Mouse (Mus musculus): ENCODE measurements around the gene Clasp1. TPM values are rescaled to one million over a fixed set of nuclear protein-coding genes. Genes with fewer than 3 reads are reported as not detected.
"Not testable (repeated sequence)": the region's sequence is repeated elsewhere in the genome, so short reads cannot be mapped to it uniquely, and the experiment has no call there.

Gene Clasp1
- polyA plus RNA-seq, 1 experiment, result 10.9 TPM

DNA sequence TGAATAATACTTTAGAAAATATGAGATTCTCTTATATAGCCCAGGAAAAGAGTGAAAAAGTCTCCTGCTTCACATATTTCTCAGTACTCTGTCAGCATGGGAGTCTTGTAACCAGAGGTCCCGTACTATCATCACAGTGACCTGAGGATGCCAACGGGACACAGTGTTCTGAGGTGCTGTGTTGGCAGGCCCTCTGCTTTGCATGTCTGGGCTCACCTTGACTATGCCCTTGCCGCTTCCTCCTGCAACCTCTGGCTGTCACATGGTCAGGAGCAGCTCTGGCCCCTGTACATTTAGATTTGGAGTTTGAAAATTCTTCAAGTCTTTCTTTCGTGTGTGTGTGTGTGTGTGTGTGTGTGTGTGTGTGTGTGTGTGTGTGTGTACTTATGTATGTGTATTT lies 204.1 kb downstream of the Clasp1 start:
- Histone ChIP-seq H3K36me3 (ENCODE audit: control insufficient read depth, insufficient read depth, low read length) (peaks cover 37% of the 10 kb centered on the region), H3K27ac (ENCODE audit: insufficient read depth, low read depth, low read length) (no peak overlapping the region), H3K27me3 (ENCODE audit: control insufficient read depth, insufficient read depth, low read length) (no peaks in the 10 kb centered on the region), H3K4me1 (ENCODE audit: control insufficient read depth, insufficient read depth, insufficient read length, low read length) (peaks cover 10% of the 10 kb centered on the region), H3K4me3 (ENCODE audit: low read depth, low read length) (no peak overlapping the region)
- TF ChIP-seq CTCF (IDR thresholded peaks at IDR 0.05; ENCODE audit: extremely low read depth, insufficient read length, insufficient replicate concordance, low read depth, low read length) (no peak), POLR2A (IDR thresholded peaks at IDR 0.05; ENCODE audit: low read depth, low read length) (no peak)
- 91% methylated on average over 4 of the region's 4 CpGs for WGBS

DNA sequence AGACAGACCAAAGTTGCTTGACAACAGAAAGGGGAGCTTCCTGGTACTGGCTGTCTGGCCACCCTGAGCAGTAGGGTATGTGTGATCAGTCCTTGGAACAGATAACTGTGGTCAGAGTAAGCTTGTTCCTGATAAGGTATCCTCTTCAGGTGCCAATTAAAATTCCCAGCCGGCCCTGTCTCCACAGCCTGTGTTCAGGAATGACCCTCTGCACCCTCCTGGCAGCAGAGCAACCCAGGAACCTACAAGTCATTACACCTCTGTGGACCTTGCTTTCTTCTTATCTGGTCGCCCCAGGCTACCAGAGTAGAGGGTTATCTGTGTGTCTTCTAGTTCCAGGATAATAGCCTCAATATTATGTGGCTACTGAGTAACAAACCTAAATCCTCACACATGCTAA lies 206.5 kb downstream of the Clasp1 start:
- Histone ChIP-seq H3K27ac (ENCODE audit: insufficient read depth, low read depth, low read length) (no peak overlapping the region), H3K4me1 (ENCODE audit: control insufficient read depth, insufficient read depth, insufficient read length, low read length) (peaks cover 10% of the 10 kb centered on the region), H3K36me3 (ENCODE audit: control insufficient read depth, insufficient read depth, low read length) (peaks cover 44% of the 10 kb centered on the region), H3K4me3 (ENCODE audit: low read depth, low read length) (no peak overlapping the region), H3K27me3 (ENCODE audit: control insufficient read depth, insufficient read depth, low read length) (no peaks in the 10 kb centered on the region)
- TF ChIP-seq CTCF (IDR thresholded peaks at IDR 0.05; ENCODE audit: extremely low read depth, insufficient read length, insufficient replicate concordance, low read depth, low read length), result no peak
- 31% methylated on average over 2 of the region's 2 CpGs for WGBS

DNA sequence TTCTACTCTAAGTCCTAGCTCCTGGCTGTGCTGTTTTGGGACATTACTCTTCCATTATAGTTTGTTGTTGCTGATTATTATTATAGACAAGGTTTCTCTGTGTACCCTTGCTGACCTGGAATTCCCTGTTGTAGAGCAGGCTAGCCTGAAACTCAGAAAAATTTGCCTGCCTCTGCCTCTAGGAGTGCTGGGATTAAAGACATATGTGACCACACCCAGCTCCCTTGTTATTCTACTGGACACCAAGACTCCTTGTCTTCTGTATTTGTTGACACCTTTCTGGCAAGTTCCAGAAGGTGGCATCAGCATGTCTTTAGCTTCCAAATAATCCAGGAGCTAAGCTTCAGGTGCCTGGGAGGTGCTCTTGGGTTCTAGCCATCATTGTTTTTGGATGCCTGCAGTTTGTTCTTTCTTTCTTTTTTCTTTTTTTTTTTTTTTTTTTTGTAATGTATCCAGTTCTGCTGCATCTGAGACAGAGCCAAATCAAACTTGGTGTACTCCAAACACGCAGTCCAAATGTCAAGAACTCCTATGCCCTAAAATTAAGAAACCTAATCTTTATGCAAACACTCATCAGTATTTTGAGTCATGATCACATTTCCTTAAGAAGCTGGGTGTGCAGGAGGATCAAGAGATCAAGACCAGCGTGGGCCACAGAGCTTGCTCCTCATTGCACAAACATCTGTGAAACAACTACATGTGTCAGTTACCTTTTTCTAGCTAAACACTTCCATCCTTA lies 208.8 kb downstream of the Clasp1 start:
- Histone ChIP-seq H3K4me1 (ENCODE audit: control insufficient read depth, insufficient read depth, insufficient read length, low read length) (peaks cover 10% of the 10 kb centered on the region), H3K36me3 (ENCODE audit: control insufficient read depth, insufficient read depth, low read length) (peaks cover 48% of the 10 kb centered on the region), H3K27ac (ENCODE audit: insufficient read depth, low read depth, low read length) (no peak overlapping the region), H3K27me3 (ENCODE audit: control insufficient read depth, insufficient read depth, low read length) (no peaks in the 10 kb centered on the region), H3K4me3 (ENCODE audit: low read depth, low read length) (no peak overlapping the region)
- TF ChIP-seq CTCF (IDR thresholded peaks at IDR 0.05; ENCODE audit: extremely low read depth, insufficient read length, insufficient replicate concordance, low read depth, low read length) (no peak), POLR2A (IDR thresholded peaks at IDR 0.05; ENCODE audit: low read depth, low read length) (no peak)
- 28% methylated on average over 2 of the region's 2 CpGs for WGBS

DNA sequence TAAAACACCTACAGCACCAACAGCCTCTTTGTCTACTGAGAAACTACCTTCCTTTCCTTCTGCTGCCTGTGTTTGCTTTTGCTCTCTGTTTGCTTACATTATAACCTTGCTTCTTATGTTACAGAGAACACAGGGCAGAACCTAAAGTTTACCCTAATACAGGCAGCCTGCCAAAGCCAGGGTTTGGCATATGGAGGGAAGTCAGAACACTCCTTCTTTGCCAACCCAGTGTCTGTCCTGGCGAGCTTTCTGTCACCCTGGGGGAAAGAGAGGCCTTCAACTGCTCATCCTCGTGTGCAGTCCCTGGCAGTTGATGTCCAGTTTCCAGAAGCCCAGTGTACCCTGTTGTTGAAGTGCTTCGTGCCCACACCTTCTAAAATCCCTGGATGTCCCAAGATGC lies 209.5 kb downstream of the Clasp1 start:
- H3K27me3 ChIP-seq (ENCODE audit: control insufficient read depth, insufficient read depth, low read length), result no peaks in the 10 kb centered on the region
- peak overlapping the region; percentile 3; the same call in 1 of the 2 replicates for H3K27ac ChIP-seq (ENCODE audit: insufficient read depth, low read depth, low read length)
- peaks cover 10% of the 10 kb centered on the region for H3K4me1 ChIP-seq (ENCODE audit: control insufficient read depth, insufficient read depth, insufficient read length, low read length)
- TF ChIP-seq CTCF (IDR thresholded peaks at IDR 0.05; ENCODE audit: extremely low read depth, insufficient read length, insufficient replicate concordance, low read depth, low read length) (no peak), POLR2A (IDR thresholded peaks at IDR 0.05; ENCODE audit: low read depth, low read length) (no peak)
- peaks cover 51% of the 10 kb centered on the region for H3K36me3 ChIP-seq (ENCODE audit: control insufficient read depth, insufficient read depth, low read length)
- H3K4me3 ChIP-seq (ENCODE audit: low read depth, low read length), result no peak overlapping the region
- WGBS, result 30% methylated on average over 3 of the region's 3 CpGs

DNA sequence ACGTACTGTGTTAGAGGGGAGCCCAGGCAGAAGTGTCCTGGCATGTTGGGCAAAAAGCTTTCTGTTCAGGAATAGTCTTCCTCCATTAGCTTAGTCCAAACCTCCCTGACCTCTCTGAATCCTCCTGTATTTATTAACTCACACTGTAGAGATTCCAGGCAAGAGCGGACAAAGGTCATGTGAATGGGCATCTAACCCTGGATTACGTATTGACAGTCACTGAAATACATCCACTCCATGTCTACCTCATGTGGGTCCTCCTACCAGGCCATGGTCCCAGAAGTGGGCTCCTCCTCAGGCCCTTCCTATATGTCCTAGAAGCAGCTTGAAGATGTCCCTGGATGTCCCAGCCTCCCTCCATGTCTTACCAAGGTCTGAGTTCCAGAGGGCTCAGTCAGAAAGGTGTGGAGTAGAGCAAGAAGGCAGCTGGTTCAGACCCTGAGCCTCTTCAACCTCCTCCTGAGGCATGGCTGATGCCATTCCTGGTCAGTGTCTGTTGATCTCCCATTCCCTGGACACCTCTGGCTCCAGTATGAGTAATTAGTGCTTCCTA lies 224.8 kb downstream of the Clasp1 start:
- 48% methylated on average over 3 of the region's 3 CpGs for WGBS
- no peak for TF ChIP-seq CTCF (IDR thresholded peaks at IDR 0.05; ENCODE audit: extremely low read depth, insufficient read length, insufficient replicate concordance, low read depth, low read length)
- no peak for TF ChIP-seq POLR2A (IDR thresholded peaks at IDR 0.05; ENCODE audit: low read depth, low read length)
- Histone ChIP-seq H3K4me3 (ENCODE audit: low read depth, low read length) (no peak overlapping the region), H3K27ac (ENCODE audit: insufficient read depth, low read depth, low read length) (no peak overlapping the region), H3K27me3 (ENCODE audit: control insufficient read depth, insufficient read depth, low read length) (no peaks in the 10 kb centered on the region), H3K36me3 (ENCODE audit: control insufficient read depth, insufficient read depth, low read length) (peaks cover 5% of the 10 kb centered on the region), H3K4me1 (ENCODE audit: control insufficient read depth, insufficient read depth, insufficient read length, low read length) (peaks cover 6% of the 10 kb centered on the region; the same call in 1 of the 2 replicates)

DNA sequence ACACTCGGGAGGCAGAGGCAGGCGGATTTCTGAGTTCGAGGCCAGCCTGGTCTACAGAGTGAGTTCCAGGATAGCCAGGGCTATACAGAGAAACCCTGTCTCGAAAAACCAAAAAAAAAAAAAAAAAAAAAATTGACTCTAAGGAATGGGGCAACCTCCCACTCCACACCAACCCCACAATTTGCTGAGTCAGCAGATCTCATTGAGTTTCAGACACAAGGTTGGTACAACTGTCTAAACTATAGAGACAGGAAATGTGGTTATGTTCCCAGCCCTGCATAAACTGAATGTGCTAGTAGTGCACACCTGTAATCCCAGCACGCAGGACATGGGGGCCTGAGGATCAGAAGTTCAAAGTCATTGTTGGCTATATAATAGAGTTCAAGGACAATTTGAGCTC lies 232.2 kb downstream of the Clasp1 start:
- H3K4me1 ChIP-seq (ENCODE audit: control insufficient read depth, insufficient read depth, insufficient read length, low read length); H3K4me3 ChIP-seq (ENCODE audit: low read depth, low read length); H3K27ac ChIP-seq (ENCODE audit: insufficient read depth, low read depth, low read length); H3K27me3 ChIP-seq (ENCODE audit: control insufficient read depth, insufficient read depth, low read length); H3K36me3 ChIP-seq (ENCODE audit: control insufficient read depth, insufficient read depth, low read length): not testable (repeated sequence)
- WGBS, result 87% methylated on average over 5 of the region's 5 CpGs

DNA sequence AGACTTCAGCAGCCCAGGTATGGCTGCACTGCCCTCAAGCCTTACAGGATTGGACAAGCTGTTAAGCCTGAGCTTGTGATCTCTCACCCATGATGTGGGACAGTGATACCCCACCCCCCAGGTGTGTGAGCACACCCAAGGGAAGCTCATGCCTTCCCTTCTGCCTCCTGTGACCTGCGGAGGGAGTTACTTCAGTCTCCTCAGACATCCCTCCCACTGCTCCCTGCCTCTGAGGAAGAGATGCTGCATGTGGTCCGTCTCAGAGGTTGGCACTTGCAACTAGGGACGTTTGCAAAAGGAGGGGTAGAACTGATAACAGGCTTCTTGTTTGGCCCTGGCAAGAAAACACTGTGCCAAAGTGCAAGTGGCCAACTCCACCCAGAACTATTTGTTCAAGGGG lies 234.0 kb downstream of the Clasp1 start:
- Histone ChIP-seq H3K4me3 (ENCODE audit: low read depth, low read length) (no peak overlapping the region), H3K27me3 (ENCODE audit: control insufficient read depth, insufficient read depth, low read length) (no peaks in the 10 kb centered on the region), H3K4me1 (ENCODE audit: control insufficient read depth, insufficient read depth, insufficient read length, low read length) (peaks cover 5% of the 10 kb centered on the region), H3K27ac (ENCODE audit: insufficient read depth, low read depth, low read length) (no peak overlapping the region), H3K36me3 (ENCODE audit: control insufficient read depth, insufficient read depth, low read length) (no peaks in the 10 kb centered on the region)
- WGBS, result 18% methylated on average over 3 of the region's 3 CpGs
- TF ChIP-seq CTCF (IDR thresholded peaks at IDR 0.05; ENCODE audit: extremely low read depth, insufficient read length, insufficient replicate concordance, low read depth, low read length), result no peak
- no peak for TF ChIP-seq POLR2A (IDR thresholded peaks at IDR 0.05; ENCODE audit: low read depth, low read length)

Data from small intestine, adult 2 months (tissue).